Mouse (Mus musculus) limb, embryonic 14.5 days (tissue): ENCODE measurements at regions not wholly inside any gene's neighbourhood (a gene's known extent, or its start where the extent isn't known, plus 50 kb on each side); places are given as distances from the start of the nearest gene placed in this dataset.

Source experiments
- ATAC-seq: fragments of 200-750 bp; cut with Nextera tagmentation; 2 replicates; pipeline ENCODE4 v1.8.0; 2017; ENCODE audit warnings: low read depth, moderate number of reproducible peaks, moderate TSS enrichment; ENCODE audit not compliant: low FRiP score
- DNase-seq: peaks from one replicate; pipeline ENCODE4 v3.0.0-alpha.2; 2015; ENCODE audit warnings: low spot score
- H3K27ac ChIP-seq: fragments of 300-500 bp; sonication (generic); replicated peaks from 2 replicates; pipeline ENCODE4 v1.5.1; 2014; ENCODE audit warnings: low read depth, mild to moderate bottlenecking, low read length, moderate library complexity, mixed read lengths
- H3K27me3 ChIP-seq: fragments of 300-500 bp; sonication (generic); 2 replicates; pipeline ENCODE4 v1.6.1; 2014; ENCODE audit warnings: low read length, mixed read lengths; ENCODE audit not compliant: control insufficient read depth, insufficient read depth
- H3K36me3 ChIP-seq: fragments of 300-500 bp; sonication (generic); 2 replicates; pipeline ENCODE4 v1.6.1; 2014; ENCODE audit warnings: mild to moderate bottlenecking, low read length, moderate library complexity, mixed read lengths; ENCODE audit not compliant: control insufficient read depth, insufficient read depth
- H3K4me1 ChIP-seq: fragments of 300-500 bp; sonication (generic); 2 replicates; pipeline ENCODE4 v1.6.1; 2014; ENCODE audit warnings: antibody characterized with exemption, low read length, mixed read lengths; ENCODE audit not compliant: control insufficient read depth, insufficient read depth
- H3K4me2 ChIP-seq: fragments of 300-500 bp; sonication (generic); replicated peaks from 2 replicates; pipeline ENCODE4 v1.6.1; 2014; ENCODE audit warnings: low read depth, mild to moderate bottlenecking, low read length, moderate library complexity; ENCODE audit not compliant: severe bottlenecking
- H3K4me3 ChIP-seq: fragments of 300-500 bp; sonication (generic); replicated peaks from 2 replicates; pipeline ENCODE4 v1.5.1; 2014; ENCODE audit warnings: low read length
- H3K9ac ChIP-seq: fragments of 300-500 bp; sonication (generic); 2 replicates; pipeline ENCODE4 v1.6.1; 2014; ENCODE audit warnings: mild to moderate bottlenecking, low read depth, low read length, moderate library complexity; ENCODE audit not compliant: severe bottlenecking
- H3K9me3 ChIP-seq: fragments of 300-500 bp; sonication (generic); 2 replicates; pipeline ENCODE4 v1.6.1; 2016; ENCODE audit warnings: low read length; ENCODE audit not compliant: control insufficient read depth
- POLR2A ChIP-seq: fragments of 200-500 bp; IDR thresholded peaks from 2 replicates; pipeline ENCODE4 v1.8.0; 2012; ENCODE audit warnings: inconsistent platforms, mild to moderate bottlenecking, moderate library complexity, borderline replicate concordance; ENCODE audit not compliant: insufficient read depth, insufficient read length; ENCODE audit errors: extremely low read depth
- WGBS: fragments of 180-500 bp; shearing (Covaris S2); extraction: QIAGEN DNeasy Blood & Tissue Kit; methylation state at CpG from one replicate; pipeline ENCODE4 v1.1.7; 2014; 5-methylcytosine and 5-hydroxymethylcytosine counted together

- Histone ChIP-seq H3K4me1 (peaks cover 12% of the 10 kb centered on the region), H3K4me2 (no peak overlapping the region), H3K36me3 (no peaks in the 10 kb centered on the region), H3K27ac (no peak overlapping the region), H3K9me3 (no peaks in the 10 kb centered on the region), H3K4me3 (no peak overlapping the region), H3K9ac (no peak overlapping the region), H3K27me3 (no peaks in the 10 kb centered on the region)
- ATAC-seq: no peak
- WGBS: 85% methylated on average over 3 of the region's 3 CpGs
- TF ChIP-seq POLR2A: no peak
- no peak for DNase-seq
Observed at GRCm38 (mm10) chr17:27339823-27340222, 135.6 kb upstream of the Lemd2 start.

GRCm38 (mm10) chr17:27339261-27339660 is 135.0 kb upstream of the Lemd2 start:
- Histone ChIP-seq H3K4me1 (peaks cover 12% of the 10 kb centered on the region), H3K4me2 (no peak overlapping the region), H3K27me3 (no peaks in the 10 kb centered on the region), H3K27ac (no peak overlapping the region), H3K4me3 (no peak overlapping the region), H3K9ac (no peak overlapping the region), H3K9me3 (no peaks in the 10 kb centered on the region), H3K36me3 (no peaks in the 10 kb centered on the region)
- DNase-seq (no peak), ATAC-seq (no peak)
- no peak for TF ChIP-seq POLR2A
- WGBS: 18% methylated on average over 2 of the region's 2 CpGs

GRCm38 (mm10) chr17:27335621-27336020 is 131.4 kb upstream of the Lemd2 start:
- ATAC-seq (no peak), DNase-seq (peak; percentile 53)
- Histone ChIP-seq H3K4me3 (no peak overlapping the region), H3K27me3 (no peaks in the 10 kb centered on the region), H3K36me3 (no peaks in the 10 kb centered on the region), H3K9ac (0 out of 2 replicates have a peak overlapping the region, but pooled peaks have one; percentile 25), H3K4me1 (peaks cover 12% of the 10 kb centered on the region), H3K9me3 (no peaks in the 10 kb centered on the region), H3K27ac (peak overlapping the region; percentile 44; the same call in 1 of the 2 replicates), H3K4me2 (no peak overlapping the region)
- WGBS: 58% methylated on average over 4 of the region's 4 CpGs
- no peak for TF ChIP-seq POLR2A

GRCm38 (mm10) chr17:27333593-27333992 is 129.3 kb upstream of the Lemd2 start:
- Histone ChIP-seq H3K9ac (no peak overlapping the region), H3K27ac (no peak overlapping the region), H3K4me3 (no peak overlapping the region), H3K4me2 (no peak overlapping the region), H3K27me3 (no peaks in the 10 kb centered on the region), H3K36me3 (no peaks in the 10 kb centered on the region), H3K4me1 (peaks cover 19% of the 10 kb centered on the region), H3K9me3 (no peaks in the 10 kb centered on the region)
- 75% methylated on average over 16 of the region's 16 CpGs for WGBS
- DNase-seq: no peak
- TF ChIP-seq POLR2A: no peak
- no peak for ATAC-seq

- no peak overlapping the region for H3K4me2 ChIP-seq
Observed at GRCm38 (mm10) chr17:27333141-27333540, 128.9 kb upstream of the Lemd2 start.

GRCm38 (mm10) chr17:27332076-27332475 is 127.8 kb upstream of the Lemd2 start:
- Histone ChIP-seq H3K4me2 (no peak overlapping the region), H3K4me3 (no peak overlapping the region), H3K27ac (no peak overlapping the region), H3K27me3 (no peaks in the 10 kb centered on the region), H3K4me1 (peaks cover 19% of the 10 kb centered on the region), H3K36me3 (no peaks in the 10 kb centered on the region), H3K9me3 (no peaks in the 10 kb centered on the region), H3K9ac (no peak overlapping the region)
- DNase-seq (no peak), ATAC-seq (no peak)
- no peak for TF ChIP-seq POLR2A
- 76% methylated on average over 4 of the region's 4 CpGs for WGBS

More at GRCm38 (mm10) chr17:27333141-27333540, 128.9 kb upstream of the Lemd2 start:
- Histone ChIP-seq H3K4me3 (no peak overlapping the region), H3K27ac (no peak overlapping the region), H3K9me3 (no peaks in the 10 kb centered on the region), H3K9ac (no peak overlapping the region), H3K4me1 (peaks cover 19% of the 10 kb centered on the region), H3K27me3 (no peaks in the 10 kb centered on the region), H3K36me3 (no peaks in the 10 kb centered on the region)
- WGBS: 90% methylated on average over 6 of the region's 6 CpGs
- DNase-seq (no peak), ATAC-seq (no peak)
- no peak for TF ChIP-seq POLR2A
